20 mouse cellular contexts compared by ENCODE assay signal in the genomic region with DNA sequence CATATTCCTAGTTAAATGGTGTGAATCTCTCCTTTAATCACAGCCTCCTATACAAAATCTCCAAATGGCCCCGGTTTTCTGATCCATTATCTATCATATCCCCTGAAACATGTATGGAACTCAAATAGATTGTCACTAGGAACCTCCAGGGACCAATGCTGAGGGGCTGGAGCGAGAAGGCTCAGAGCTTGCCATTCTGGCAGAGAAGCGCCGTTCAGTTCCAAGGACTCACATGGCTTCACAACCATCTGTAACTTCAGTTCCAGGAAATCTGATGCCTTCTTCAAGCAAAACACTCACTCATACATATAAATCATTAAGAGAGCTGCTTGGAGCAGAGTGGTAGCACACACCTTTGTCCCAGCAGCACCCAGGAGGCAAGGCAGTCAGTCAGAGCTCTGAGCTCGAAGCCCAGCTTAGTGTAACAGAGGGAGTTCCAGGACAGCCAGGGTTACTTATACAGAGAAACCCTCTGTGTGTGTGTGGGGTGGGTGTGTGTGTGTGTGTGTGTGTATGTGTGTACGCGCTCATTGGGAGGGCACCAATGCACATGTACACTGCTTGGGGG. TPM values are rescaled to one million over a fixed set of nuclear protein-coding genes. Genes with fewer than 3 reads are reported as not detected.
DNase-seq lines count a peak whose midpoint lies in the region; ATAC-seq and TF ChIP-seq lines count a peak whose summit lies in the region.
"Had no signal": no experiment of that assay in that cellular context is flagged by ENCODE, and none has a peak within 500 bp of the region (broad histone marks: within the 10 kb centered on the region; RNA-seq: fewer than 3 reads in every experiment).

No protein-coding gene starts in this region.

- no peak overlapping the region for H3K4me2 ChIP-seq in kidney, embryonic 14.5 days (replicated peaks; ENCODE audit: low read depth, low read length)
- H3K4me2 ChIP-seq in limb, embryonic 12.5 days, result no peak overlapping the region
- H3K4me2 ChIP-seq: embryonic facial prominence, embryonic 12.5 days; heart, embryonic 13.5 days; intestine, embryonic 15.5 days; liver, embryonic 15.5 days; stomach, embryonic 15.5 days had no signal

- TF ChIP-seq CTCF in gastrocnemius, adult 2 months (IDR thresholded peaks at IDR 0.05), result no peak

- peak; percentile 51 for ATAC-seq in kidney, embryonic 14.5 days (ENCODE audit: low FRiP score, low TSS enrichment)
- ATAC-seq in limb, embryonic 12.5 days (ENCODE audit: insufficient number of reproducible peaks, insufficient read depth, low FRiP score, low TSS enrichment, low read depth), result no peak
- ATAC-seq: intestine, embryonic 15.5 days had no signal

- no peak overlapping the region for H3K27ac ChIP-seq in gastrocnemius, adult 2 months
- H3K27ac ChIP-seq in kidney, embryonic 14.5 days (ENCODE audit: low read depth, low read length), result no peak overlapping the region; the same call in 1 of the 2 replicates
- H3K27ac ChIP-seq in limb, embryonic 12.5 days, result peak overlapping the region; percentile 17; the same call in 1 of the 2 replicates
- H3K27ac ChIP-seq: embryonic facial prominence, embryonic 12.5 days; heart, embryonic 13.5 days; intestine, embryonic 15.5 days; liver, embryonic 15.5 days; stomach, embryonic 15.5 days had no signal

- H3K36me3 ChIP-seq in kidney, embryonic 14.5 days (ENCODE audit: control insufficient read depth, insufficient read depth, low read length), result no peaks in the 10 kb centered on the region
- no peaks in the 10 kb centered on the region for H3K36me3 ChIP-seq in limb, embryonic 12.5 days
- H3K36me3 ChIP-seq: embryonic facial prominence, embryonic 12.5 days; heart, embryonic 13.5 days; intestine, embryonic 15.5 days; liver, embryonic 15.5 days; stomach, embryonic 15.5 days had no signal

- WGBS in kidney, embryonic 14.5 days, result 44% methylated on average over 7 of the region's 7 CpGs
- 56% methylated on average over 7 of the region's 7 CpGs for WGBS in limb, embryonic 12.5 days

- no peak overlapping the region for H3K4me3 ChIP-seq in gastrocnemius, adult 2 months
- no peak overlapping the region for H3K4me3 ChIP-seq in kidney, embryonic 14.5 days (ENCODE audit: low read length)
- H3K4me3 ChIP-seq in limb, embryonic 12.5 days (replicated peaks), result no peak overlapping the region
- H3K4me3 ChIP-seq: embryonic facial prominence, embryonic 12.5 days; heart, embryonic 13.5 days; intestine, embryonic 15.5 days; liver, embryonic 15.5 days; myocyte; stomach, embryonic 15.5 days had no signal

- DNase-seq in gastrocnemius, adult 2 months, result peak; percentile 46
- no peak for DNase-seq in gastrocnemius, postnatal 36 days
- no peak for DNase-seq in kidney, adult 18-20 months
- peak; percentile 38 for DNase-seq in gastrocnemius, postnatal 14 days
- DNase-seq in layer of hippocampus, postnatal 25 days (ENCODE audit: extremely low spot score in 1 of 2, low spot score in 1 of 2), result no peak
- DNase-seq in neural tube, embryonic 10.5 days (ENCODE audit: extremely low spot score, low spot score), result no peak
- DNase-seq: adrenal gland, postnatal 36 days; cerebellum, adult 9-11 months; layer of hippocampus, adult 9-11 months; thymus, postnatal 36 days had no signal

- H3K9me3 ChIP-seq in kidney, embryonic 14.5 days (ENCODE audit: control insufficient read depth, low read length), result no peaks in the 10 kb centered on the region
- H3K9me3 ChIP-seq in limb, embryonic 12.5 days, result no peaks in the 10 kb centered on the region
- H3K9me3 ChIP-seq: embryonic facial prominence, embryonic 12.5 days; heart, embryonic 13.5 days; intestine, embryonic 15.5 days; liver, embryonic 15.5 days; stomach, embryonic 15.5 days had no signal

- H3K4me1 ChIP-seq in kidney, embryonic 14.5 days (ENCODE audit: control insufficient read depth, insufficient read depth, low read length), result peaks cover 33% of the 10 kb centered on the region
- peaks cover 37% of the 10 kb centered on the region for H3K4me1 ChIP-seq in limb, embryonic 12.5 days (replicated peaks)

- H3K27me3 ChIP-seq in kidney, embryonic 14.5 days (ENCODE audit: control insufficient read depth, insufficient read depth, low read length), result no peaks in the 10 kb centered on the region
- H3K27me3 ChIP-seq in limb, embryonic 12.5 days, result no peaks in the 10 kb centered on the region
- H3K27me3 ChIP-seq: embryonic facial prominence, embryonic 12.5 days; heart, embryonic 13.5 days; intestine, embryonic 15.5 days; liver, embryonic 15.5 days; stomach, embryonic 15.5 days had no signal

- no peak overlapping the region for H3K9ac ChIP-seq in kidney, embryonic 14.5 days (ENCODE audit: low read depth, low read length)
- H3K9ac ChIP-seq in limb, embryonic 12.5 days (replicated peaks), result no peak overlapping the region
- H3K9ac ChIP-seq: embryonic facial prominence, embryonic 12.5 days; heart, embryonic 13.5 days; intestine, embryonic 15.5 days; liver, embryonic 15.5 days; stomach, embryonic 15.5 days had no signal

- intact Hi-C loops in gastrocnemius, adult 2 months (cut with DNase I), result no loop called here
- intact Hi-C loops in gastrocnemius, postnatal 36 days (cut with DNase I), result no loop called here
- intact Hi-C loops in gastrocnemius, postnatal 14 days (cut with DNase I; ENCODE audit: low total_unique reads), result no loop called here

RNA-seq across cellular contexts. Expression of a gene that starts 23.6 kb away (rescaled TPM):
- total RNA-seq in gastrocnemius, adult 2 months (2021), result not detected
- not detected for total RNA-seq in gastrocnemius, postnatal 36 days (2021)
- polyA plus RNA-seq in kidney, embryonic 14.5 days (2014; fragmentation: Nextera tagmentation; extraction: Ambion mirVana), result 0.31 and 0.47 TPM in 2 replicates
- total RNA-seq in gastrocnemius, postnatal 14 days (2021), result not detected
- 0.41 and 0.70 TPM in 2 replicates for polyA plus RNA-seq in limb, embryonic 12.5 days (2016; fragmentation: Nextera tagmentation; extraction: Ambion mirVana)
- not detected for total RNA-seq in layer of hippocampus, postnatal 25 days (2021)
- total RNA-seq: adrenal gland, postnatal 36 days; hematopoietic stem cell, adult 5-6 weeks; left cerebral cortex, postnatal 25 days had no signal
- polyA plus RNA-seq: liver, embryonic 15.5 days had no signal

RNA-seq across cellular contexts. Expression of a gene that starts 25.1 kb away (rescaled TPM):
- total RNA-seq in gastrocnemius, adult 2 months (2021), result not detected
- not detected for total RNA-seq in gastrocnemius, postnatal 36 days (2021)
- 1.1 and 1.4 TPM in 2 replicates for polyA plus RNA-seq in kidney, embryonic 14.5 days (2014; fragmentation: Nextera tagmentation; extraction: Ambion mirVana)
- not detected for total RNA-seq in gastrocnemius, postnatal 14 days (2021)
- 1.6 and 2.3 TPM in 2 replicates for polyA plus RNA-seq in limb, embryonic 12.5 days (2016; fragmentation: Nextera tagmentation; extraction: Ambion mirVana)
- 1 to 10 TPM in 1 of 2 experiments, under 1 TPM in 1; 0.91 to 1.2 TPM for total RNA-seq in layer of hippocampus, postnatal 25 days (2021)
- total RNA-seq: hematopoietic stem cell, adult 5-6 weeks had no signal

RNA-seq across cellular contexts. Expression of a gene that starts 34.4 kb away (rescaled TPM):
- not detected for total RNA-seq in gastrocnemius, adult 2 months (2021)
- not detected for total RNA-seq in gastrocnemius, postnatal 36 days (2021)
- 0.68 and 0.94 TPM in 2 replicates for polyA plus RNA-seq in kidney, embryonic 14.5 days (2014; fragmentation: Nextera tagmentation; extraction: Ambion mirVana)
- total RNA-seq in gastrocnemius, postnatal 14 days (2021), result not detected
- polyA plus RNA-seq in limb, embryonic 12.5 days (2016; fragmentation: Nextera tagmentation; extraction: Ambion mirVana), result not detected in 2 replicates
- not detected for total RNA-seq in layer of hippocampus, postnatal 25 days (2021)
- total RNA-seq: adrenal gland, postnatal 36 days; hematopoietic stem cell, adult 5-6 weeks; left cerebral cortex, postnatal 25 days had no signal
- polyA plus RNA-seq: embryonic facial prominence, embryonic 12.5 days; heart, embryonic 13.5 days; liver, embryonic 15.5 days; myocyte had no signal

Comparison
In these comparisons a context has a peak if more than half of its experiments do, and no peak if none do; other contexts are left out.
1. DNase-seq: peak in gastrocnemius, adult 2 months (single experiment) and gastrocnemius, postnatal 14 days (single experiment); none in gastrocnemius, postnatal 36 days (0 of 2), kidney, adult 18-20 months (single experiment), layer of hippocampus, postnatal 25 days (0 of 2) and neural tube, embryonic 10.5 days (single experiment).